Mouse (Mus musculus): ENCODE data around the gene Wdr20rt. TPM values are rescaled to one million over a fixed set of nuclear protein-coding genes. Genes with fewer than 3 reads are reported as not detected.

The Wdr20rt gene
- total and polyA plus RNA-seq, 3 experiments = not detected

GRCm38 (mm10) chr12:65250116-65250738, 24.9 kb downstream of the Wdr20rt start:
- no peaks in the 10 kb centered on the region for H3K27me3 ChIP-seq (replicated peaks)
- H3K4me2 ChIP-seq (ENCODE audit: insufficient read depth, low read depth, poor library complexity, severe bottlenecking) = no peak overlapping the region
- no peaks in the 10 kb centered on the region for H3K4me1 ChIP-seq (ENCODE audit: control insufficient read depth in 1 of 2, insufficient read depth in 2 of 2)
- H3K27ac ChIP-seq (ENCODE audit: insufficient read depth, low read depth) = no peak overlapping the region
- H3K9ac ChIP-seq (ENCODE audit: insufficient read depth, low read depth) = no peak overlapping the region
- in situ Hi-C loops (cut with MboI; ENCODE audit: low pct_ligation_motif_present, low pct_unique_long_range_greater_than_20kb, low sequenced_read_pairs) = no loop called here
- H3K9me3 ChIP-seq (replicated peaks; ENCODE audit: low read length) = no peaks in the 10 kb centered on the region
- no peak for TF ChIP-seq RAD21 (IDR thresholded peaks at IDR 0.05; ENCODE audit: low read depth, low read length)
- TF ChIP-seq ZMIZ1 (IDR thresholded peaks at IDR 0.05; ENCODE audit: low read depth, low read length) = no peak
- no peak for TF ChIP-seq POLR2A (IDR thresholded peaks at IDR 0.05; ENCODE audit: low read depth, low read length)
- no peak overlapping the region for H3K4me3 ChIP-seq (replicated peaks in 1 of 3; ENCODE audit: low read depth in 2 of 3, low read length in 2 of 3, poor library complexity in 1 of 3)
- dilution Hi-C loops (cut with MboI; ENCODE audit: extremely low pct_ligation_motif_present, extremely low pct_unique_long_range_greater_than_20kb, low sequenced_read_pairs) = no loop called here
- H3K79me2 ChIP-seq (replicated peaks; ENCODE audit: control insufficient read depth, extremely low read depth, insufficient read depth, poor library complexity, severe bottlenecking) = no peaks in the 10 kb centered on the region
- no peak for DNase-seq (ENCODE audit: extremely low read depth)
- H3K36me3 ChIP-seq (replicated peaks in 1 of 2; ENCODE audit: control insufficient read depth in 1 of 2, insufficient read depth in 1 of 2, low read length in 1 of 2) = no peaks in the 10 kb centered on the region

GRCm38 (mm10) chr12:65256887-65257286, 31.6 kb downstream of the Wdr20rt start:
- Histone ChIP-seq H3K36me3 (replicated peaks in 1 of 2; ENCODE audit: control insufficient read depth in 1 of 2, insufficient read depth in 1 of 2, low read length in 1 of 2) (no peaks in the 10 kb centered on the region), H3K4me1 (ENCODE audit: control insufficient read depth in 1 of 2, insufficient read depth in 2 of 2) (no peaks in the 10 kb centered on the region), H3K9ac (ENCODE audit: insufficient read depth, low read depth) (no peak overlapping the region), H3K4me3 (replicated peaks in 1 of 3; ENCODE audit: low read depth in 2 of 3, low read length in 2 of 3, poor library complexity in 1 of 3) (no peak overlapping the region), H3K79me2 (replicated peaks; ENCODE audit: control insufficient read depth, extremely low read depth, insufficient read depth, poor library complexity, severe bottlenecking) (no peaks in the 10 kb centered on the region), H3K27ac (ENCODE audit: insufficient read depth, low read depth) (no peak overlapping the region), H3K9me3 (replicated peaks; ENCODE audit: low read length) (no peaks in the 10 kb centered on the region), H3K27me3 (replicated peaks) (no peaks in the 10 kb centered on the region), H3K4me2 (ENCODE audit: insufficient read depth, low read depth, poor library complexity, severe bottlenecking) (no peak overlapping the region)
- dilution Hi-C loops (cut with MboI; ENCODE audit: extremely low pct_ligation_motif_present, extremely low pct_unique_long_range_greater_than_20kb, low sequenced_read_pairs) = no loop called here
- no peak for DNase-seq (ENCODE audit: extremely low read depth)
- in situ Hi-C loops (cut with MboI; ENCODE audit: low pct_ligation_motif_present, low pct_unique_long_range_greater_than_20kb, low sequenced_read_pairs) = no loop called here
- TF ChIP-seq USF2 (conservative IDR thresholded peaks at IDR 0.05; ENCODE audit: low read depth, low read length) = no peak
- TF ChIP-seq PAX5 (IDR thresholded peaks at IDR 0.05; ENCODE audit: low read length) = no peak
- no peak for TF ChIP-seq MAZ (IDR thresholded peaks at IDR 0.05; ENCODE audit: low read depth, low read length)
- no peak for TF ChIP-seq USF1 (IDR thresholded peaks at IDR 0.05; ENCODE audit: low read depth, low read length)
- no peak for TF ChIP-seq MAFK (IDR thresholded peaks at IDR 0.05; ENCODE audit: insufficient replicate concordance, low read length)
- TF ChIP-seq RCOR1 (conservative IDR thresholded peaks at IDR 0.05; ENCODE audit: low read depth, low read length) = no peak
- no peak for TF ChIP-seq GABPA (IDR thresholded peaks at IDR 0.05; ENCODE audit: insufficient replicate concordance, low read depth, low read length)
- no peak for TF ChIP-seq ZC3H11A (IDR thresholded peaks at IDR 0.05; ENCODE audit: low read depth, low read length)
- TF ChIP-seq NELFE (IDR thresholded peaks at IDR 0.05; ENCODE audit: low read depth, low read length) = no peak
- no peak for TF ChIP-seq JUN (IDR thresholded peaks at IDR 0.05; ENCODE audit: insufficient read depth, low read depth, low read length)
- TF ChIP-seq RAD21 (IDR thresholded peaks at IDR 0.05; ENCODE audit: low read depth, low read length) = no peak
- TF ChIP-seq ELF1 (IDR thresholded peaks at IDR 0.05; ENCODE audit: low read depth, low read length) = no peak

All from CH12.LX (cell line).